Mouse (Mus musculus): ENCODE measurements around the gene Hist1h3f.
A peak's percentile ranks its signal among the peaks of the same experiment; 100 is the strongest.

- TF ChIP-seq EP300 (IDR thresholded peaks at IDR 0.05; ENCODE audit: low read depth in 1 of 2, low read length in 2 of 2): no peak
- peak in 1 of 3 experiments; percentile 43; a peak in 2 of 6 replicates for TF ChIP-seq CTCF (IDR thresholded peaks at IDR 0.05 in 2 of 3, conservative IDR thresholded peaks at IDR 0.05 in 1 of 3; ENCODE audit: control insufficient read depth in 1 of 3, insufficient read depth in 1 of 3, low read depth in 2 of 3, low read length in 3 of 3, poor library complexity in 1 of 3, severe bottlenecking in 1 of 3)
- TF ChIP-seq POLR2A (IDR thresholded peaks at IDR 0.05; ENCODE audit: control insufficient read depth in 1 of 2, insufficient read depth in 1 of 2, low read depth in 1 of 2, low read length in 2 of 2, poor library complexity in 1 of 2): peak in 1 of 2 experiments; percentile 14; a peak in 1 of 4 replicates
- TF ChIP-seq ZC3H11A (IDR thresholded peaks at IDR 0.05; ENCODE audit: low read depth, low read length): no peak
Measured at GRCm38 (mm10) chr13:23562699-23563462, 19.0 kb downstream of the Hist1h3f start.

All from MEL (cell line).